Mouse (Mus musculus): ENCODE results near the gene Gcsh. TPM values are rescaled to one million over a fixed set of nuclear protein-coding genes. Genes with fewer than 3 reads are reported as not detected.

Gcsh gene
- polyA plus RNA-seq, 1 experiment from 2014 or later: 123 TPM

- ATAC-seq (ENCODE audit: insufficient number of reproducible peaks, insufficient read depth, low FRiP score, low TSS enrichment, low read depth): peak; percentile 44; the same call in 1 of the 2 replicates
- H3K4me2 ChIP-seq: peak overlapping the region; percentile 96
- peak overlapping the region; percentile 97 for H3K4me3 ChIP-seq
- peaks cover 4% of the 10 kb centered on the region for H3K36me3 ChIP-seq
- H3K9me3 ChIP-seq: no peaks in the 10 kb centered on the region
- WGBS: under 1% methylated on average over 62 of the region's 62 CpGs
- peaks cover 22% of the 10 kb centered on the region for H3K4me1 ChIP-seq
- peak overlapping the region; percentile 88 for H3K9ac ChIP-seq
- no peak overlapping the region for H3K27ac ChIP-seq
- no peaks in the 10 kb centered on the region for H3K27me3 ChIP-seq
Observed at GRCm38 (mm10) chr8:116943555-116944384, 49.6 kb downstream of the Gcsh start.

- ATAC-seq (ENCODE audit: insufficient number of reproducible peaks, insufficient read depth, low FRiP score, low TSS enrichment, low read depth): peak; percentile 79
- under 1% methylated on average over 45 of the region's 46 CpGs for WGBS
Observed at GRCm38 (mm10) chr8:116943161-116943554, 50.2 kb downstream of the Gcsh start, which contains the start of gene Atmin. TSS of gene Atmin (plus strand) at chr8:116943393.

DNA sequence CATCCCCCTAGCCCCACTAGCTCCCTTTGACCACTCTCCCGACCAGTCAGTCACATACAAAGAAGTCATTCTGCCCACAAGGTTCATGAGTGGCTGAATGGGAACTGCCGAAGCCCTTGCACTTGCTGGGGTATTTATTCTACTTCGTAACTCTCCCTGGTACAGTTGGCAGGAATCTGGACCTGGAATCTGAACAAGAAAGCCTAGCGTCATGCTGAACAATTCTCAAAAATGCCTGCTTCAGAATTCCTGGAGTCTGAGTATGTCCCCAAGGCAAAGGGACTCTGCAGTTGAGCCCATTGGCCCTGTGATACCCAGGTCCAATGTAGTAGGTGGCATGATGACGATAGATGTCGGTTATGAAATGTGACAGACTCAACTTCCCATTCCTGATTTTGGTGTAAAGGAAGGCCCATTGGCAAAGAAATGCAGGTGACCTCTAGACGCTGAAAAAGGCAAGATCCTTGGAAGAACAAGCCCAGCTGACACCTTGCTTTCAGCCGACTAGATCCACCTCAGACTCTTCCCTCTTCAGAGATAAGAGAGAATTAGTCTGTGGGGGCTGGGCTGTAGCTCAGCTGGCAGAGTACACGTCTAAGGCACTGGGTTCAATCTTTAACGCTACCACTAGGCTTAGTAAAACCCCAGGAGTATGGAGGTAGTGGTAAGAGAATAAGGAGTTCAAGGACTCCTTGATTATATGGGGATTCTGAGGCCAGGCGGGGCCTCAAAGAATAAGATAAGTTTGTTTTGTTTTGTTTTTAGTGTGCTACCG, 50.9 kb downstream of the Gcsh start:
- peak overlapping the region; percentile 97 for H3K4me3 ChIP-seq
- ATAC-seq (ENCODE audit: insufficient number of reproducible peaks, insufficient read depth, low FRiP score, low TSS enrichment, low read depth): no peak
- WGBS: 82% methylated on average over 12 of the region's 12 CpGs

More at GRCm38 (mm10) chr8:116943161-116943554, 50.2 kb downstream of the Gcsh start, which contains the start of gene Atmin:
- Histone ChIP-seq H3K4me1 (peaks cover 22% of the 10 kb centered on the region), H3K27ac (no peak within 1 kb of the TSS), H3K9ac (peak within 1 kb of the TSS; percentile 88), H3K27me3 (no peaks in the 10 kb centered on the region), H3K4me2 (peak within 1 kb of the TSS; percentile 96), H3K36me3 (peaks cover 4% of the 10 kb centered on the region), H3K4me3 (peak within 1 kb of the TSS; percentile 97), H3K9me3 (no peaks in the 10 kb centered on the region)

DNA sequence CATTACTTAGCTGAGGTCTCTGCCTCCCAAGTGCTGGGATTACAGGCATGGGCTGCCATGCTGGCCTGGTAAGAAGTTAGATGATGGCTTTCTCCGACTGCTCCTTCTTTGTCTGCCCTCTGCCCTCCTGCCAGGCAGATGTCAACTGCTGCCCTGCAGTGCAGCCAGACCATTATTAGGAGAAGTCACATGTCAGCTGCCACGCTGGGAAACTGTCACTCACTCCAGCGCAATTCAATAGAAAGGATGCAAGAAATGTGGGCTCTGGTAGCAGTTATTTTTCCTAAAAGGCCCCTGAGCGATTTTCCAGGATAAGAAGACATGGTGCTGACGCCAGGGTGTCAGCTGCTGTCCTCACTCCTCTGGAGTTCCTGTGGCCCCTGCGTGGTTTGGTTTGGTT, 57.8 kb downstream of the Gcsh start:
- no peaks in the 10 kb centered on the region for H3K27me3 ChIP-seq
- WGBS: 73% methylated on average over 6 of the region's 6 CpGs
- no peak overlapping the region for H3K4me3 ChIP-seq
- H3K4me2 ChIP-seq: no peak overlapping the region
- H3K9me3 ChIP-seq: no peaks in the 10 kb centered on the region
- peaks cover 70% of the 10 kb centered on the region for H3K36me3 ChIP-seq
- ATAC-seq (ENCODE audit: insufficient number of reproducible peaks, insufficient read depth, low FRiP score, low TSS enrichment, low read depth): no peak
- H3K27ac ChIP-seq: no peak overlapping the region
- no peaks in the 10 kb centered on the region for H3K4me1 ChIP-seq
- H3K9ac ChIP-seq: no peak overlapping the region

More for the DNA sequence above, 50.9 kb downstream of the Gcsh start:
- no peaks in the 10 kb centered on the region for H3K27me3 ChIP-seq
- peaks cover 22% of the 10 kb centered on the region for H3K4me1 ChIP-seq
- H3K36me3 ChIP-seq: peaks cover 6% of the 10 kb centered on the region
- no peak overlapping the region for H3K9ac ChIP-seq
- H3K27ac ChIP-seq: no peak overlapping the region
- no peaks in the 10 kb centered on the region for H3K9me3 ChIP-seq
- H3K4me2 ChIP-seq: peak overlapping the region; percentile 96

GRCm38 (mm10) chr8:116934976-116935375, 58.4 kb downstream of the Gcsh start:
- peaks cover 70% of the 10 kb centered on the region for H3K36me3 ChIP-seq
- no peaks in the 10 kb centered on the region for H3K9me3 ChIP-seq
- H3K4me1 ChIP-seq: no peaks in the 10 kb centered on the region
- H3K27ac ChIP-seq: no peak overlapping the region
- H3K9ac ChIP-seq: no peak overlapping the region
- WGBS: 84% methylated on average over 4 of the region's 4 CpGs
- ATAC-seq (ENCODE audit: insufficient number of reproducible peaks, insufficient read depth, low FRiP score, low TSS enrichment, low read depth): no peak
- no peak overlapping the region for H3K4me3 ChIP-seq
- no peak overlapping the region for H3K4me2 ChIP-seq
- no peaks in the 10 kb centered on the region for H3K27me3 ChIP-seq

Other genes with a start within 250 kb of the Gcsh start
- gene Cmc2, start 72.1 kb downstream of the Gcsh start, polyA plus RNA-seq (2015; fragmentation: Nextera tagmentation; extraction: Ambion mirVana): 78.7 and 80.7 TPM in 2 replicates
- gene Cenpn, start 71.8 kb downstream of the Gcsh start, polyA plus RNA-seq (2015; fragmentation: Nextera tagmentation; extraction: Ambion mirVana): 42.6 and 44.5 TPM in 2 replicates
- gene Atmin, start 50.1 kb downstream of the Gcsh start, polyA plus RNA-seq (2015; fragmentation: Nextera tagmentation; extraction: Ambion mirVana): 9.0 and 10.0 TPM in 2 replicates
- 2.4 and 2.7 TPM in 2 replicates for gene 1700030J22Rik, start 14.6 kb downstream of the Gcsh start, polyA plus RNA-seq (2015; fragmentation: Nextera tagmentation; extraction: Ambion mirVana)
- 0.06 TPM in 1 of 2 replicates, not detected in the other for gene Pkd1l2, start 88.9 kb upstream of the Gcsh start, polyA plus RNA-seq (2015; fragmentation: Nextera tagmentation; extraction: Ambion mirVana)
- gene Bco1, start 102.3 kb upstream of the Gcsh start, polyA plus RNA-seq (2015; fragmentation: Nextera tagmentation; extraction: Ambion mirVana): 0.22 and 0.33 TPM in 2 replicates
- 2.8 and 3.0 TPM in 2 replicates for gene Gan, start 164.6 kb upstream of the Gcsh start, polyA plus RNA-seq (2015; fragmentation: Nextera tagmentation; extraction: Ambion mirVana)